Mouse (Mus musculus): ENCODE results near the gene Sdhb.
A peak's percentile ranks its signal among the peaks of the same experiment; 100 is the strongest.

Gene Sdhb

DNA sequence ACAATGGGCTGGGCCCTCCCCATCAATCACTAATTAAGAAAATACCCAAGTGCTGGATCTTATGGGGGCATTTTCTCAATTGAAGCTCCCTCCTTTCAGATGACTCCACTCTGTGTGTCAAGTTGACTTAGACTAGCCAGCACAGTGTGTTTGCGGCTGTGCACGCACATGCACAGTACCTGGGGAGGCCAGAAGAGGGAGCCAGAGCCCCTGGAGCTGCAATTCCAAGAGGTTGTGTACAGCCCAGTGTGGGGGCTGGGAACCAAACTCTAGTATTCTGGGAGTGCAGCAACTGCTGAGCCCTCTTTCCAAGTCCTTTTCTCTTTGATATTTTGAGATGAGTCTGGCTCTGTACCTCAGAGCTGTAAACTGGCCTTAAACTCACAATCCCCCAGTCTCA, 20.6 kb downstream of the Sdhb start:
- DNase-seq = no peak

DNA sequence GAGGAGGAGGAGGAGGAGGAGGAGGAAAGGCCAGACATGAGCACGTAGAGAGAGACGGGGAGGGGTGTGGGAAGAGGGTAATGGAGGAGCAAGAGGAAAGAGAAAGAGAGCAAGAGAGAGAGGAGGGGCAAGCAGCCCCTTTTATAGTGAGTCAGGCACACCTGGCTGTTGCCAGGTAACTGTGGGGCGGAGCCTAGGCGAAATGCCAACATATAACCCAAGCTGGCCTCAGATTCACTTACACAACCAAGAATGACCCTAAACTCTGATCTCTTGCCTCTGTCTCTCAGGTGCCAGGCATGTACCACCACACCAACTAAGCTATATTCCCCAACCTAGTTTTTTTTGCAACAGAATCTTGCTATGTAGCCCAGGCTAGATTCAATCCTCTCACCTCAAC, 21.8 kb downstream of the Sdhb start:
- DNase-seq = no peak

- no peak for DNase-seq
Measured at GRCm38 (mm10) chr4:140983442-140983841, 22.4 kb downstream of the Sdhb start.

- no peak for DNase-seq
Measured at GRCm38 (mm10) chr4:140984544-140984943, 23.5 kb downstream of the Sdhb start.

DNA sequence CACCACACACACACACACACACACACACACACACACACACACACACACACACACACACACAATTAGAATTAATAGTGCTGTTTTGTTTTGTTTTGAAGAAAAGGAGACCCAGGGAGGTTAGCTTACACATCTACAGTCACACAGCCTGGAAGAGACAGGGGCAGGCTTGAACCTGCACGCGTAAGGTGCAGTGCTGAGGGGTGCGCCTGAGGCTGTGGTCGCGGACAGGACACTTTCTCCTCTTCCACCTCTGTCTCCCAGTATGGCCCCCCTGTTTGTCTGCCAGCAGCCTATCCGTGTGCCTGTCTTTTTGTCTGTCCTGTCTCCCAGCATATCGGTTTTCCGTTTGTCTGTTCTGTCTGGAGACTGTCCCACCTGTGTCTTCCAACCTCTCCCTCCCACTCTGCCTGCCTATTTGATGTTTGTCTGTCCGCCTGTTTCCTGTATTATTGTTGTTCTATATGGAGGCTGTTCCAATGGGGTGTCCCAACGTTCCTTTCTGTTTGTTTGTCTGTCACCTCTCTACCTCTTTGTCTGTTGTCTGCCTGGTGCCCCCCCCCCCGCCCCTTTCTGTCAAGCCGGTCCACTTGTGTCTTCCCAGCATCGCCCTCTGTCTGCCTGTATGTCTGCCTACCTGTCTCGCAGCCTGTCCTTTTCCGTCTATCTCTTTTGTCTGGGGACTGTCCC, 25.2 kb downstream of the Sdhb start:
- no peak for DNase-seq

GRCm38 (mm10) chr4:140986711-140987395, 25.9 kb downstream of the Sdhb start, which contains the start of gene Atp13a2:
TSS of gene Atp13a2 (plus strand) at chr4:140986873.
- DNase-seq = peak; percentile 92

GRCm38 (mm10) chr4:140987476-140987875, 26.5 kb downstream of the Sdhb start:
- no peak for DNase-seq

DNA sequence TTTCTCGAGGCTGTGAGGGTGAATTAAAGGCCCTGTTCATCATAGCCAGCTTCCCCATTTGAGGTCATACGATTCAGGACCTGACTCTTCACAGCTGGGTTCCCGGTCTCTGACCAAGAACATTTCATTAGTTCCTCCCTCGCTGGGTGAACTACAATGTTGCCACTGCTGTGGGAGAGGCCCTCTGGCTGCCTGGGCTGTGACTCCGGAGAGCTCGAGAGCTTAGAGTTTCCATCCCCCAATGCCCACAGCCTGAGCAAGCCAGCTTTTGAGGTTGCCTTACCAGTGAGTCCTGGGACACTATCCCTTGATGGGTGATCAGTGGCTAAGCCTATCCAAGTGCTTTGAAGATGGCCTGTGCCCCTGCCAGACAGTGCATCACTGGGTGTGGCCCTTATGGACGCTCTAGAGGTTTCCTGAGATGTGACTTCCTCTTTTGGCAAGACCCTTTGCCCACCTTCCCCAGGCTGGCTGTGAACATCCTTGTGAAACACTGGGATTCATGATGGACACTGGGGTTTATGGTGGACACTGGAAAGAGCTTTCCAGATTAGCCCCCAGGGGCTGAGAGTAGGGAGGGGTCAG, 27.8 kb downstream of the Sdhb start:
- DNase-seq = no peak

DNA sequence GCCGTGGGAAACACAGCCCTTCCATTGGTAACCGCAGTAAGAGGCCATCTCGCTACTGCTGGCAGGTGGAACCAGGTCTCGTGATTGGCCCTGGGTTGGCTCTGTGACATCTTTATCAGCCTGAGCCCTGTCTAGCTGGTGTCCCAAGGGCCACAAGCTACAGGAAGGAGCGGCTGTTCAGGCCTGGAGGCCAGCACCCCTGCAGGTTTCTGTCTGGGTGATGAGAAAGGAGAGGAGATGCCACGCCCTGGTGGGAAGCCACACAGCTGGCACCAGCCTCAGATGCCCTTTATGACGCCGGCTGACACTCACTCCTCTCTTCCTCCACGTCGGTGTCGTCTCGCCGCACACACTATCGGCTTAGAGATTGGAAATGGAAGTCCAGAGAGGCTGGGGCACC, 28.4 kb downstream of the Sdhb start:
- no peak for DNase-seq

DNA sequence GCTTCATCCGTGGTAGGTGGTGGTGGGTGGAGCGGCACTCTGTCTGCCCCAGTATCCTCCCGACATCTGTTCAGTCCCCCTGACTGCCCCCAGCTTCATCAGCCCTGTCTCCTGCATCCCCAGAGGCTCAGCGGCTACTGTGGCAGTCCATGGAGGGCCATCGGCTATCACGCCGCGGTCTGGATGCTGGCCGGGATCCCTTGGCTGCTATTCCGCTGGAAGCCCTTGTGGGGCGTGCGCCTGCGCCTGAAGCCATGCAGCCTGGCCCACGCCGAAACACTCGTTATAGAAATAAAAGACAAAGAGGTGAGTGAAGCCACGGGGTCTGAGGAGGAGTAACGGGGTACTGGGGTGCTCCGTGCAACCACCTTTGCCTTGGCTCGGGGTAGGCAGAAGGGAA, 31.2 kb downstream of the Sdhb start:
- no peak for DNase-seq

DNA sequence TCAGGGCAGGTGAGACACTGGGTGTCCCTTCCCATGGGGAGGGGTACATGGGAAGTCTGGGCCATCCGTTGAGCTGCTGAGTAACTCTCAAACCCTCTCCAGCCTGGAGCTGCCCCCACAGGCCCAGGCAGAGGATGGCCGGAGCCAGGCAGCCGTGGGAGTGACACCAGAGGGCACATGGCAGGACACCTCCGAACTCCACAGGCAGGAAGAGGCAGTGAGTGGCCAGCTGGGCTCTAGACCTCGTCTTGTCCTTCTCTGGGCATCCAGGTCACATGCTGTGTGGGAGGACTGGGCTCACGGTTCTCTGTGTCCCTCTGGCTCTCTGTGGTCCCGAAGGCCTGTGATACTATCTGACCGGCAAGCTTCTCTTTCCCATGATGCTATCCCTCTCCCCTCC, 32.8 kb downstream of the Sdhb start:
- DNase-seq = no peak

GRCm38 (mm10) chr4:140995811-140996210, 34.8 kb downstream of the Sdhb start:
- no peak for DNase-seq

GRCm38 (mm10) chr4:140996812-140997211, 35.8 kb downstream of the Sdhb start:
- no peak for DNase-seq

DNA sequence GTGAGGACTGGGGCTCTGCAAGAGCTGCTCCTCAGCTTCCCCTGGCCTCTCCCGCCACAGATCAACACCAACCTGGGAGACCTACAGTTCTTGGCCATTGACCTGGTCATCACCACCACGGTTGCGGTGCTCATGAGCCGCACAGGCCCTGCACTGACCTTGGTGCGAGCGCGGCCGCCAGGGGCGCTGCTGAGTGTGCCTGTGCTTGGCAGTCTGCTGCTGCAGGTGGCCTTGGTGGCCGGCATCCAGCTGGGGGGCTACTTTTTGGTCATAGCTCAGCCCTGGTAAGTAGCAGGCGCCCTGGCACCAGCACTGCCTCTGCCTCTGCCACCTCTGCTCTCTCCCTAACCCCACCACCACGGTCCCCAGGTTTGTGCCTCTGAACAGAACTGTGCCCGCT, 45.0 kb downstream of the Sdhb start:
- DNase-seq = no peak

- peak; percentile 46 for DNase-seq
Measured at GRCm38 (mm10) chr4:141008028-141008427, 47.0 kb downstream of the Sdhb start.

- DNase-seq = no peak
Measured at GRCm38 (mm10) chr4:141010118-141010517, 49.1 kb downstream of the Sdhb start, which contains the start of gene Mfap2. TSS of gene Mfap2 (plus strand) at chr4:141010418.

DNA sequence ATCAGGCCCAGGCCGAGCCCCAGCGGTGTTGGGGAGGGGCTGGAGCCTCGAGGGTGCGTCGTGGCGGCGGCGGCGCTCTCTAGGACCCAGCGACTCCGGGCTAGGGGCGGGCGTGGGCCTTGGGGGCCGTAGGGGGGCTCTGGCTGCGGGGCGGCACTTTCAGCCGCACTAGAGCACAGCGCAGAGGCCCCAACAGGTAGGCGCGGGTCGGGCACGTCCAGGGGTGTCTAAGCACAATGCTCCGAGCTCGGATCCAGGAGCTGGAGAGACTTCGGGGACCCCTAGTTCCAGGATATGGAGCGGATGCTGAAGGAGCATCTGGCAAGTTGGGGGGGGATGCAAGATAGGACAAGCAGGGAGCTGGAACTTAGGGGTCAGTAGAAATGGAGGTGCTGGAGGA, 49.5 kb downstream of the Sdhb start:
- DNase-seq = no peak

DNA sequence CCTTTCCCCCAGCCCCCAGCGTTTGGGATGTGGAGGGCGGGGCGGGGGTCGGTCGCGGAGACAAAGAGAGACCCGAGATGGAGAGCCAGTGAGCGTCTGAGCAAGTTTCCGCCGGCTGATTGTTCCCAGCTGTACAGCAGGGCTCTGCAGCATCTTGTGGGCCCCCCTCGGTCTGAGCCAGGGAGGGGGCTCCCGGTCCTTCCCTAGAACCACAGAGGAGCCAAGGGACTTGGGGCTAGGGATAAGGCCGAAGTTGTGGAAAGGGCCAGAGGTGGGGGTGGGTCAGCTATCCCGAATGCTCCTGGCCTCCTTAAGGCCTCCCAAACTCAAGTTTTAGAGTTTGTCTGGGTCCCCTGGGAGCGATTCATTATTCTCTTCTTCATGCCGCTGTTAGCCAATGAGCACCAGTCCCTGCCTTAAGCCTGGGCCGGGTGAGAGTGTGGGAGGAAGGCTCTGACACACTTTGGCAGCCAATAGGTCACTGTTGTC, 50.0 kb downstream of the Sdhb start:
- no peak for DNase-seq

DNA sequence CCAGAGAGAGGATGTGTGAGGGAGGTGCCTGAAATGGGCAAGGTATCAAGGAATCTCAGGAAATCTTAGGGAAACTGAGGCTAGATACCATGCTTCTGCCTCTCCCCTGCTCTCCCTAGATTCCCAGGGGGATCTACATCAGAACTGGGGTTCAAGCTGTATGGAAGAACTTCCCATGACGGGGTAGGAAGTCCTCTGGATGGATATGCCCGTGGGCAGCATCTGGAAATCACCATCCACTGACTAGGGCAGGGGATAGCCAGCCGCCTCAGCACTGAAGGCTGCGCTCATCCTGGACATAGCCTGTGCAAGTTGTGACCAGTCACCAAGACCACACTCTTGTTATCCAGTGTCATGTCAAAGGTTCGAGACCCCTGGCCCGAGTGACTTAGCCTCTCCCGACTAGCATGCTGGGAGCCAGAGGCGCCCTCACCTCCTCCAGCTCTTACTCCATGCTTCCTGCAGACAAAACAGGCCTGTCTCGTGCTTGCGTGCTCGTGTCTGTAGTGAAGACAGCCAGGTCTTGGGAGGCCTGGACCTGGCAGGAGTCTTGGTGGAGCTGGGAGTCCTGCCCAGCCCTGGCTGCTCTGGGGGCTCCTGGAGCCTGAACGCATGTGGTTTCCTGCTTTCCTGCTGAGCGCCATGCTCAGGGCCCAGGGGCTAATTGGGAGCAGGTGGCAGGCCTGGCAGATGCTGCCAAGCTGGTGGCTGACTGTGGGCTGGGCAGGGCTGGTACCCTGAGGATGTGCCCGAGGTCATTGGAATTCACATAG, 50.7 kb downstream of the Sdhb start:
- DNase-seq = no peak

DNA sequence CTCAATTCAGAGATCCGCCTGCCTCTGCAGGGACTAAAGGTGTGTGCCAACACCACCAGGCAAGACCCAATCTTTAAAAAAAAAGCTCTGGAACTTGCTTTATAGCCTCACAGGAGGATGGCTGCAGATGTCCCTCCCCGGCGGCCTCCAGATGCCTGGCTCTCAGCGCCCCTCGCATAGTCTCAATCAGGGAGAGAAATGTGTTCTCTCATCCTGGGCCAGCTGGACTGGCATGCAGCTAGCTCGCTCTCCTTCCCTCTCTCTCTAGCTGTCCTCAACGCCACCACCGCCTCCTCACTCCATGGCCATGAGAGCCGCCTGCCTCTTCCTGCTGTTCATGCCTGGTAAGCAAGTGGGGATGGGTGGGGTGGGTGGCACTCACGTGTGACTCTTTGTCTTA, 51.6 kb downstream of the Sdhb start:
- DNase-seq = no peak

GRCm38 (mm10) chr4:141014114-141014513, 53.1 kb downstream of the Sdhb start:
- no peak for DNase-seq

- DNase-seq = no peak
Measured at GRCm38 (mm10) chr4:141014856-141015255, 53.9 kb downstream of the Sdhb start.

DNA sequence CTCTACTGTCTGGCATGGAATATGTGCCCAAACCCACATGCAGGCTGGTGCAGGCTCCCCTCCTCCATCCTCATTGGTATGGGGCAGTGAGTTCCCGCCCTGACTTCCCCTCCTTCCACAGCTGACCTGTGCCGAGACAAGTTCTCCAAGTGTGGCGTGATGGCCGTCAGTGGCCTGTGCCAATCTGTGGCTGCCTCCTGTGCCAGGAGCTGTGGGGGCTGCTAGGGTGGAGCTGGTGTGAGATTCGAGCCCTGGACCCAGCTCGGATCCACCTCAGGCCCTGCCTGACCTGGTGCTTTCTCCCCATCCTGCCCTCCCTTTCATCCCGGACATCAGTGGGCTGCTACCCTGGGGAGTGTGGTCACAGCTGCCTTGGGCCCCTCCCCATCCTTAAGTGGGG, 54.4 kb downstream of the Sdhb start:
- DNase-seq = no peak
